ENCODE assay signal across 8 mouse cellular contexts in genomic region chr3:30855604-30856458, GRCm38 (mm10). TPM values are rescaled to one million over a fixed set of nuclear protein-coding genes. Genes with fewer than 3 reads are reported as not detected.
A peak's percentile ranks its signal among the peaks of the same experiment; 100 is the strongest.
DNase-seq lines count a peak whose midpoint lies in the region; ATAC-seq and TF ChIP-seq lines count a peak whose summit lies in the region.

Gene Gpr160, plus strand, starts transcription at chr3:30855950.

- peak; percentile 80; the same call in 1 of the 2 replicates for TF ChIP-seq CTCF in small intestine, adult 2 months (IDR thresholded peaks at IDR 0.05; ENCODE audit: extremely low read depth, insufficient read length, insufficient replicate concordance, low read depth, low read length)

- H3K27me3 ChIP-seq in embryonic facial prominence, embryonic 12.5 days: peaks cover 23% of the 10 kb centered on the region
- H3K27me3 ChIP-seq in limb, embryonic 11.5 days (ENCODE audit: control insufficient read depth, insufficient read depth, low read length): peaks cover 18% of the 10 kb centered on the region
- H3K27me3 ChIP-seq in midbrain, embryonic 13.5 days: peaks cover 38% of the 10 kb centered on the region
- no peaks in the 10 kb centered on the region for H3K27me3 ChIP-seq in small intestine, adult 2 months (ENCODE audit: control insufficient read depth, insufficient read depth, low read length)

- H3K27ac ChIP-seq in embryonic facial prominence, embryonic 12.5 days: no peak within 1 kb of the TSS
- H3K27ac ChIP-seq in limb, embryonic 11.5 days (replicated peaks; ENCODE audit: low read depth, low read length): no peak within 1 kb of the TSS
- H3K27ac ChIP-seq in midbrain, embryonic 13.5 days: no peak within 1 kb of the TSS
- H3K27ac ChIP-seq in small intestine, adult 2 months (ENCODE audit: insufficient read depth, low read depth, low read length): peak within 1 kb of the TSS; percentile 96

- peaks cover 8% of the 10 kb centered on the region for H3K4me1 ChIP-seq in embryonic facial prominence, embryonic 12.5 days
- H3K4me1 ChIP-seq in limb, embryonic 11.5 days (ENCODE audit: control insufficient read depth, insufficient read depth, low read length): no peaks in the 10 kb centered on the region
- peaks cover 9% of the 10 kb centered on the region for H3K4me1 ChIP-seq in midbrain, embryonic 13.5 days (replicated peaks)
- peaks cover 5% of the 10 kb centered on the region; the same call in 1 of the 2 replicates for H3K4me1 ChIP-seq in small intestine, adult 2 months (ENCODE audit: control insufficient read depth, insufficient read depth, insufficient read length, low read length)

- TF ChIP-seq POLR2A in small intestine, adult 2 months (IDR thresholded peaks at IDR 0.05; ENCODE audit: low read depth, low read length): peak; percentile 91

- no peaks in the 10 kb centered on the region for H3K36me3 ChIP-seq in embryonic facial prominence, embryonic 12.5 days
- H3K36me3 ChIP-seq in limb, embryonic 11.5 days (ENCODE audit: control insufficient read depth, insufficient read depth, low read length): no peaks in the 10 kb centered on the region
- no peaks in the 10 kb centered on the region for H3K36me3 ChIP-seq in midbrain, embryonic 13.5 days
- no peaks in the 10 kb centered on the region for H3K36me3 ChIP-seq in small intestine, adult 2 months (ENCODE audit: control insufficient read depth, insufficient read depth, low read length)

- H3K9me3 ChIP-seq in embryonic facial prominence, embryonic 12.5 days: no peaks in the 10 kb centered on the region
- H3K9me3 ChIP-seq in limb, embryonic 11.5 days (ENCODE audit: control insufficient read depth, low read length): no peaks in the 10 kb centered on the region
- no peaks in the 10 kb centered on the region for H3K9me3 ChIP-seq in midbrain, embryonic 13.5 days

- H3K9ac ChIP-seq in embryonic facial prominence, embryonic 12.5 days: peak within 1 kb of the TSS; percentile 56
- H3K9ac ChIP-seq in limb, embryonic 11.5 days (ENCODE audit: low read length): peak within 1 kb of the TSS; percentile 56
- H3K9ac ChIP-seq in midbrain, embryonic 13.5 days (replicated peaks): peak within 1 kb of the TSS; percentile 65

- peak; percentile 87 for DNase-seq in adrenal gland, postnatal 14 days
- peak; percentile 72 to 77 for DNase-seq in heart, adult 18-20 months
- DNase-seq in kidney, adult 18-20 months: peak; percentile 86
- peak; percentile 71 for DNase-seq in limb, embryonic 11.5 days (ENCODE audit: low spot score)
- DNase-seq in adipocyte (ENCODE audit: low spot score): no peak

- peak within 1 kb of the TSS; percentile 99 for H3K4me2 ChIP-seq in embryonic facial prominence, embryonic 12.5 days (replicated peaks)
- peak within 1 kb of the TSS; percentile 99 for H3K4me2 ChIP-seq in limb, embryonic 11.5 days (ENCODE audit: low read depth, severe bottlenecking)
- H3K4me2 ChIP-seq in midbrain, embryonic 13.5 days (replicated peaks): peak within 1 kb of the TSS; percentile 98

- ATAC-seq in embryonic facial prominence, embryonic 12.5 days (ENCODE audit: insufficient number of reproducible peaks, insufficient read depth, low FRiP score, low TSS enrichment): peak; percentile 74
- peak; percentile 51; the same call in 1 of the 2 replicates for ATAC-seq in limb, embryonic 11.5 days (ENCODE audit: insufficient number of reproducible peaks, low FRiP score, low TSS enrichment, low read depth)
- ATAC-seq in midbrain, embryonic 13.5 days: peak; percentile 87

- H3K4me3 ChIP-seq in embryonic facial prominence, embryonic 12.5 days: peak within 1 kb of the TSS; percentile 61
- H3K4me3 ChIP-seq in limb, embryonic 11.5 days (ENCODE audit: low read depth, low read length): peak within 1 kb of the TSS; percentile 58
- peak within 1 kb of the TSS; percentile 57 for H3K4me3 ChIP-seq in midbrain, embryonic 13.5 days (replicated peaks)
- peak within 1 kb of the TSS; percentile 86 for H3K4me3 ChIP-seq in small intestine, adult 2 months (ENCODE audit: low read depth, low read length)

- under 1% methylated on average over 75 of the region's 75 CpGs for WGBS in embryonic facial prominence, embryonic 12.5 days
- WGBS in limb, embryonic 11.5 days: under 1% methylated on average over 71 of the region's 75 CpGs
- under 1% methylated on average over 72 of the region's 75 CpGs for WGBS in midbrain, embryonic 13.5 days
- WGBS in small intestine, adult 2 months: under 1% methylated on average over 75 of the region's 75 CpGs

RNA-seq across cellular contexts. Expression of gene Gpr160, which starts in this region (rescaled TPM):
- 1.4 and 5.4 TPM in 2 replicates for total RNA-seq in adrenal gland, postnatal 14 days (2021)
- polyA plus RNA-seq in embryonic facial prominence, embryonic 12.5 days (2016; fragmentation: Nextera tagmentation; extraction: Ambion mirVana): 2.1 and 3.2 TPM in 2 replicates
- 1 to 10 TPM; 1.5 to 2.6 TPM for total RNA-seq in heart, adult 18-20 months (2021)
- 0.95 and 0.99 TPM in 2 replicates for polyA plus RNA-seq in limb, embryonic 11.5 days (2014; fragmentation: Nextera tagmentation; extraction: Ambion mirVana)
- polyA plus RNA-seq in midbrain, embryonic 13.5 days (2015; fragmentation: Nextera tagmentation; extraction: Ambion mirVana): 0.75 and 0.90 TPM in 2 replicates
- 19.1 and 35.8 TPM in 2 replicates for polyA plus RNA-seq in small intestine, adult 2 months (2012; rRNA removed)

Comparison
In these comparisons a context has a peak if more than half of its experiments do, and no peak if none do; other contexts are left out.
1. Peak in DNase-seq, ATAC-seq, H3K4me3 ChIP-seq, H3K9ac ChIP-seq and H3K4me2 ChIP-seq in limb, embryonic 11.5 days; RNA of the gene not detected or under 1 TPM.
2. Peak in ATAC-seq, H3K4me3 ChIP-seq, H3K9ac ChIP-seq and H3K4me2 ChIP-seq in midbrain, embryonic 13.5 days; RNA of the gene not detected or under 1 TPM.